Mouse (Mus musculus) myocyte (in vitro differentiated cells): ENCODE data around the gene Mest.

Experiments
- E2F4 ChIP-seq: IDR thresholded peaks from one replicate; pipeline ENCODE4 v1.6.1; 2011; ENCODE audit warnings: mild to moderate bottlenecking, control low read depth, moderate library complexity; ENCODE audit not compliant: insufficient read depth
- MAX ChIP-seq: IDR thresholded peaks from one replicate; pipeline ENCODE4 v1.6.1; 2011; ENCODE audit warnings: low read depth, mild to moderate bottlenecking, control low read depth
- MYOG ChIP-seq, 3 experiments: IDR thresholded peaks; one replicate each; pipeline ENCODE4 v1.6.1; 2011; ENCODE audit warnings: control low read depth in 2 of 3, low read depth in 2 of 3, mild to moderate bottlenecking in 2 of 3; ENCODE audit not compliant: insufficient read length in 2 of 3, control insufficient read depth in 1 of 3, insufficient read depth in 1 of 3
- POLR2A ChIP-seq: IDR thresholded peaks from one replicate; pipeline ENCODE4 v1.6.1; 2011; ENCODE audit warnings: low read depth, mild to moderate bottlenecking, control low read depth, moderate library complexity; ENCODE audit not compliant: insufficient read length
- TCF12 ChIP-seq: IDR thresholded peaks from one replicate; pipeline ENCODE4 v1.6.1; 2011; ENCODE audit warnings: mild to moderate bottlenecking, control low read depth; ENCODE audit not compliant: poor library complexity, insufficient read depth, severe bottlenecking
- USF1 ChIP-seq: IDR thresholded peaks from one replicate; pipeline ENCODE4 v1.6.1; 2011; ENCODE audit warnings: low read depth, mild to moderate bottlenecking, control low read depth, moderate library complexity

GRCm38 (mm10) chr6:30750482-30750881 lies 27.1 kb downstream of the Mest start:
- no peak for TF ChIP-seq USF1
- TF ChIP-seq TCF12, result no peak
- TF ChIP-seq POLR2A, result no peak
- no peak for TF ChIP-seq MYOG (IDR thresholded peaks at IDR 0.05; ENCODE audit: control insufficient read depth in 1 of 3, insufficient read depth in 1 of 3, insufficient read length in 2 of 3, low read depth in 2 of 3)
- TF ChIP-seq E2F4, result no peak
- no peak for TF ChIP-seq MAX
